Mouse (Mus musculus) myocyte (in vitro differentiated cells): ENCODE results near the gene Cep95. TPM values are rescaled to one million over a fixed set of nuclear protein-coding genes. Genes with fewer than 3 reads are reported as not detected.
"Not testable (repeated sequence)": the region's sequence is repeated elsewhere in the genome, so short reads cannot be mapped to it uniquely, and the experiment has no call there.

ENCODE experiments used
- H3K27me3 ChIP-seq: one replicate; pipeline ENCODE4 v1.6.1; 2011; ENCODE audit not compliant: control insufficient read depth, insufficient read depth, insufficient read length
- H3K36me3 ChIP-seq: one replicate; pipeline ENCODE4 v1.6.1; 2011; ENCODE audit not compliant: control insufficient read depth, insufficient read depth
- H3K4me2 ChIP-seq: one replicate; pipeline ENCODE4 v1.6.1; 2011; ENCODE audit warnings: low read depth, control low read depth
- H3K4me3 ChIP-seq: one replicate; pipeline ENCODE4 v1.5.1; 2011; ENCODE audit warnings: mild to moderate bottlenecking, control low read depth, moderate library complexity
- H3K79me2 ChIP-seq: one replicate; pipeline ENCODE4 v1.6.1; 2011; ENCODE audit not compliant: control insufficient read depth, insufficient read depth
- H3ac ChIP-seq: one replicate; pipeline ENCODE4 v1.6.1; 2011; ENCODE audit not compliant: control insufficient read depth, insufficient read length
- CEBPB ChIP-seq: IDR thresholded peaks from 2 replicates; pipeline ENCODE4 v1.6.1; 2011; ENCODE audit warnings: mild to moderate bottlenecking, moderate library complexity; ENCODE audit not compliant: poor library complexity, insufficient read depth, severe bottlenecking
- E2F4 ChIP-seq: IDR thresholded peaks from one replicate; pipeline ENCODE4 v1.6.1; 2011; ENCODE audit warnings: mild to moderate bottlenecking, control low read depth, moderate library complexity; ENCODE audit not compliant: insufficient read depth
- MAX ChIP-seq: IDR thresholded peaks from one replicate; pipeline ENCODE4 v1.6.1; 2011; ENCODE audit warnings: low read depth, mild to moderate bottlenecking, control low read depth
- MYOD1 ChIP-seq, 3 experiments: IDR thresholded peaks; one replicate each; pipeline ENCODE4 v1.6.1; 2011; ENCODE audit warnings: control low read depth in 2 of 3, low read depth in 2 of 3, mild to moderate bottlenecking in 2 of 3, moderate library complexity in 1 of 3; ENCODE audit not compliant: insufficient read length in 2 of 3, control insufficient read depth in 1 of 3
- MYOG ChIP-seq, 3 experiments: IDR thresholded peaks; one replicate each; pipeline ENCODE4 v1.6.1; 2011; ENCODE audit warnings: control low read depth in 2 of 3, low read depth in 2 of 3, mild to moderate bottlenecking in 2 of 3; ENCODE audit not compliant: insufficient read length in 2 of 3, control insufficient read depth in 1 of 3, insufficient read depth in 1 of 3
- POLR2A ChIP-seq: IDR thresholded peaks from one replicate; pipeline ENCODE4 v1.6.1; 2011; ENCODE audit warnings: low read depth, mild to moderate bottlenecking, control low read depth, moderate library complexity; ENCODE audit not compliant: insufficient read length
- POLR2AphosphoS2 ChIP-seq: IDR thresholded peaks from one replicate; pipeline ENCODE4 v1.6.1; 2011; ENCODE audit warnings: low read depth, control low read depth; ENCODE audit not compliant: insufficient read length
- REST ChIP-seq: IDR thresholded peaks from one replicate; pipeline ENCODE4 v1.6.1; 2011; ENCODE audit warnings: mild to moderate bottlenecking, control low read depth, moderate library complexity; ENCODE audit not compliant: insufficient read depth, insufficient read length
- SRF ChIP-seq: IDR thresholded peaks from one replicate; pipeline ENCODE4 v1.6.1; 2011; ENCODE audit warnings: low read depth; ENCODE audit not compliant: control insufficient read depth, insufficient read length
- TCF12 ChIP-seq: IDR thresholded peaks from one replicate; pipeline ENCODE4 v1.6.1; 2011; ENCODE audit warnings: mild to moderate bottlenecking, control low read depth; ENCODE audit not compliant: poor library complexity, insufficient read depth, severe bottlenecking
- TCF3 ChIP-seq: IDR thresholded peaks from one replicate; pipeline ENCODE4 v1.6.1; 2011; ENCODE audit warnings: low read depth, control low read depth; ENCODE audit not compliant: insufficient read length
- USF1 ChIP-seq: IDR thresholded peaks from one replicate; pipeline ENCODE4 v1.6.1; 2011; ENCODE audit warnings: low read depth, mild to moderate bottlenecking, control low read depth, moderate library complexity
- polyA plus RNA-seq: library from polyadenylated mRNA; unstranded; fragments of >200 nt; fragmentation: generic; extraction: Trizol; gene quantifications from one replicate; pipeline ENCODE4 v1.2.1, GENCODE M21; 2012; ENCODE audit warnings: missing spikeins

The Cep95 gene
- polyA plus RNA-seq, result 3.5 TPM

GRCm38 (mm10) chr11:106788775-106789459, at the start of gene Cep95, which contains the start of gene Ddx5:
Cep95 (plus strand) TSS chr11:106789252.
Ddx5 (minus strand) TSS chr11:106789185.
- peaks cover 51% of the 10 kb centered on the region for H3K36me3 ChIP-seq
- TF ChIP-seq POLR2AphosphoS2 (peak; percentile 89), USF1 (peak; percentile 99), SRF (peak; percentile 56), TCF3 (no peak), CEBPB (no peak), REST (no peak), POLR2A (peak; percentile 81), E2F4 (no peak), MYOG (IDR thresholded peaks at IDR 0.05; ENCODE audit: control insufficient read depth in 1 of 3, insufficient read depth in 1 of 3, insufficient read length in 2 of 3, low read depth in 2 of 3) (peak in 1 of 3 experiments; percentile 26), TCF12 (no peak), MAX (no peak)
- peak within 1 kb of the TSS; percentile 92 for H3K4me3 ChIP-seq
- peak within 1 kb of the TSS; percentile 72 for H3K4me2 ChIP-seq
- peaks cover 67% of the 10 kb centered on the region for H3K79me2 ChIP-seq
- H3K27me3 ChIP-seq, result no peaks in the 10 kb centered on the region
- peak within 1 kb of the TSS; percentile 49 for H3ac ChIP-seq

GRCm38 (mm10) chr11:106740724-106741123, 48.3 kb upstream of the Cep95 start:
- H3K4me2 ChIP-seq, H3ac ChIP-seq, H3K4me3 ChIP-seq, H3K36me3 ChIP-seq, H3K27me3 ChIP-seq, H3K79me2 ChIP-seq: not testable (repeated sequence)

DNA sequence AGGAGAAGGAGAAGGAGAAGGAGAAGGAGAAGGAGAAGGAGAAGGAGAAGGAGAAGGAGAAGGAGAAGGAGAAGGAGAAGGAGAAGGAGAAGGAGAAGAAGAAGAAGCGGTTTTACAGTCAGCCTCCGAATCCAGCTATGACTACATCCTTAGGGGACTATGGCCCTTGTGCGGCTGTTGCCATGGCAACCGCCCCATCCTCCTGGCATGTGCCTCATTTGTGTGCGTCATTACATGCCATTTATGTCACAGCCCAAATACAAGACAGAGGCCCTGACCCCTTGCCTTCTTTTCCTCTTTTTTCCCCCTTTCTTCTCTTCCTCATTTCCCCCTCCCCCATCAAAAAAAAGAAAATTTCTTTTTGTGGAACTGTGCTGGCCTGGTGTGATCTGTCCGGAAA, 47.8 kb upstream of the Cep95 start:
- Histone ChIP-seq H3K4me2 (no peak overlapping the region), H3K79me2 (no peaks in the 10 kb centered on the region), H3ac (no peak overlapping the region), H3K27me3 (no peaks in the 10 kb centered on the region), H3K4me3 (no peak overlapping the region), H3K36me3 (no peaks in the 10 kb centered on the region)
- TF ChIP-seq POLR2A, result no peak
- no peak for TF ChIP-seq TCF3
- TF ChIP-seq REST, result no peak
- no peak for TF ChIP-seq MYOG (IDR thresholded peaks at IDR 0.05; ENCODE audit: control insufficient read depth in 1 of 3, insufficient read depth in 1 of 3, insufficient read length in 2 of 3, low read depth in 2 of 3)
- no peak for TF ChIP-seq TCF12
- no peak for TF ChIP-seq SRF
- no peak for TF ChIP-seq MYOD1 (IDR thresholded peaks at IDR 0.05; ENCODE audit: control insufficient read depth in 1 of 3, insufficient read length in 2 of 3, low read depth in 2 of 3)
- no peak for TF ChIP-seq E2F4
- no peak for TF ChIP-seq CEBPB
- TF ChIP-seq POLR2AphosphoS2, result no peak
- no peak for TF ChIP-seq USF1
- no peak for TF ChIP-seq MAX

- H3K4me3 ChIP-seq, result no peak overlapping the region
- TF ChIP-seq REST (no peak), POLR2A (no peak), E2F4 (no peak), USF1 (no peak), MYOG (IDR thresholded peaks at IDR 0.05; ENCODE audit: control insufficient read depth in 1 of 3, insufficient read depth in 1 of 3, insufficient read length in 2 of 3, low read depth in 2 of 3) (no peak), MAX (no peak), SRF (no peak), TCF12 (no peak), MYOD1 (IDR thresholded peaks at IDR 0.05; ENCODE audit: control insufficient read depth in 1 of 3, insufficient read length in 2 of 3, low read depth in 2 of 3) (no peak), POLR2AphosphoS2 (no peak), CEBPB (no peak), TCF3 (no peak)
- H3K79me2 ChIP-seq, result no peaks in the 10 kb centered on the region
- H3ac ChIP-seq, result no peak overlapping the region
- no peaks in the 10 kb centered on the region for H3K36me3 ChIP-seq
- no peak overlapping the region for H3K4me2 ChIP-seq
- no peaks in the 10 kb centered on the region for H3K27me3 ChIP-seq
These were observed 47.2 kb upstream of the Cep95 start for GRCm38 (mm10) chr11:106741826-106742225.

- Histone ChIP-seq H3K4me3 (no peak overlapping the region), H3K79me2 (no peaks in the 10 kb centered on the region), H3K36me3 (no peaks in the 10 kb centered on the region), H3ac (no peak overlapping the region), H3K4me2 (no peak overlapping the region), H3K27me3 (no peaks in the 10 kb centered on the region)
- TF ChIP-seq MYOG (IDR thresholded peaks at IDR 0.05; ENCODE audit: control insufficient read depth in 1 of 3, insufficient read depth in 1 of 3, insufficient read length in 2 of 3, low read depth in 2 of 3) (no peak), REST (no peak), MAX (no peak), E2F4 (no peak), POLR2AphosphoS2 (no peak), CEBPB (no peak), TCF12 (no peak), POLR2A (no peak), MYOD1 (IDR thresholded peaks at IDR 0.05; ENCODE audit: control insufficient read depth in 1 of 3, insufficient read length in 2 of 3, low read depth in 2 of 3) (no peak), TCF3 (no peak), SRF (no peak), USF1 (no peak)
These were observed 46.6 kb upstream of the Cep95 start for GRCm38 (mm10) chr11:106742388-106742841.
